Mouse (Mus musculus) heart, adult 11 months (tissue): ENCODE data around the gene Gm47791.

Experiments used
- DNase-seq: peaks from one replicate; pipeline ENCODE4 v3.0.0; 2022

The Gm47791 gene

GRCm38 (mm10) chr1:82771022-82771586 is at the start of gene Gm47791:
Gene Gm47791, minus strand, starts transcription at chr1:82771243.
- DNase-seq, result peak; percentile 63

- DNase-seq, result peak; percentile 29
These were observed 49.7 kb upstream of the Gm47791 start for GRCm38 (mm10) chr1:82820626-82821186.

GRCm38 (mm10) chr1:82820179-82820578 is 49.1 kb upstream of the Gm47791 start:
- DNase-seq, result peak; percentile 88

GRCm38 (mm10) chr1:82819366-82819765 is 48.3 kb upstream of the Gm47791 start:
- no peak for DNase-seq

- DNase-seq, result peak; percentile 93
These were observed 45.1 kb upstream of the Gm47791 start for GRCm38 (mm10) chr1:82815941-82816716.

GRCm38 (mm10) chr1:82811766-82812165 is 40.7 kb upstream of the Gm47791 start:
- DNase-seq, result peak; percentile 68

GRCm38 (mm10) chr1:82808564-82808963 is 37.5 kb upstream of the Gm47791 start:
- DNase-seq, result no peak

- peak; percentile 34 for DNase-seq
These were observed 36.2 kb upstream of the Gm47791 start for GRCm38 (mm10) chr1:82807206-82807605.

GRCm38 (mm10) chr1:82806391-82806790 is 35.3 kb upstream of the Gm47791 start:
- peak; percentile 93 for DNase-seq

GRCm38 (mm10) chr1:82804059-82804458 is 33.0 kb upstream of the Gm47791 start:
- no peak for DNase-seq

- DNase-seq, result no peak
These were observed 32.6 kb upstream of the Gm47791 start for GRCm38 (mm10) chr1:82803608-82804007.

GRCm38 (mm10) chr1:82801105-82801783 is 30.2 kb upstream of the Gm47791 start:
- peak; percentile 84 for DNase-seq

- DNase-seq, result peak; percentile 90
These were observed 27.9 kb upstream of the Gm47791 start for GRCm38 (mm10) chr1:82798922-82799321.

GRCm38 (mm10) chr1:82798304-82798703 is 27.3 kb upstream of the Gm47791 start:
- DNase-seq, result peak; percentile 94

GRCm38 (mm10) chr1:82797088-82797487 is 26.0 kb upstream of the Gm47791 start:
- no peak for DNase-seq

- no peak for DNase-seq
These were observed 24.8 kb upstream of the Gm47791 start for GRCm38 (mm10) chr1:82795702-82796443.

GRCm38 (mm10) chr1:82795211-82795610 is 24.2 kb upstream of the Gm47791 start:
- DNase-seq, result no peak

GRCm38 (mm10) chr1:82793986-82794385 is 22.9 kb upstream of the Gm47791 start:
- no peak for DNase-seq

GRCm38 (mm10) chr1:82793110-82793509 is 22.1 kb upstream of the Gm47791 start:
- no peak for DNase-seq

- no peak for DNase-seq
These were observed 21.2 kb upstream of the Gm47791 start for GRCm38 (mm10) chr1:82792238-82792637.

GRCm38 (mm10) chr1:82791105-82791504 is 20.1 kb upstream of the Gm47791 start:
- DNase-seq, result no peak

- DNase-seq, result no peak
These were observed 17.0 kb upstream of the Gm47791 start for GRCm38 (mm10) chr1:82788070-82788469.

GRCm38 (mm10) chr1:82787414-82787813 is 16.4 kb upstream of the Gm47791 start:
- DNase-seq, result peak; percentile 98
